Comparison of ENCODE assay signal across 8 mouse cellular contexts in the genomic region with DNA sequence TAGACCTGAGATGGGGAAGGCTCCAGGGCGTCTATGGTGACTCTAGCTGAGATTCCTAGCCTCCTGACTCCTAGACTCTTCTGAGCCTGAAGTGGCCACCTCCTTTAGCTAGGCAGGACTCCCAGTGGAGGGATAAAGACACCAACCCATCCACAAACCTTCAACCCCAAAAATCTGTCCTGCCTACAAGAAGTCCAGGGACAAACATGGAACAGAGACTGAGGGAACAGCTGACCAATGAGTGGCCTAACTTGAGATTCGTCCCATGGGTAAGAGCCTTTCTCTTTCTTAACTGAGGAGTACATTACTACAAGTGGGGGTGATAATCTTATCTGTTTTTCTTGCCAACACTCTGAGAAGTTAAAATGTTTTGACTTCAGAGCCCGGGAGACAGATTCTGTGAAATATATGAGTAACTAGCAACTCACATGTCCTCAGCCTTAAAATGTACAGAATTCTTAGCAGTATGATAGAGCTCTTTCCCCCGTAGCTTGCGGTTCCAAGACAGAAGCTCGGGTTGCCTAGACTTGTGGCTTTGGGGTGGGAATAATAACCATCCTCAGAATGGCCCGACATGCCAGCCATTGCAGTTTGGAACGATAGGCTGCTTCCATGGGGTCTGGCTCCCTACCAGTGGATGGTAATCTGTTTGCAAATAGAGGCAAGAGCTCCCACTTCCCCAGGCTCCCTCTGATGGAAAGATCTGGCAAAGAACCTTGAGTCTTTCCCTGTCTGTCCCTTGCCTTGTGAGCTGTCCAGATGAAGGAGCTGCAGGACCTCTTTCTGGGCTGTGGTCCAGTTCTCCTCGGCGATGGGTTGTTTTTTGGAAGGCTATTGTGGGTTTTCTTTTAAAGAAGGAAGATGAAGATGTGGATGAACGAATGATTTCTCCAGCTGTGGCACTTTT. TPM values are rescaled to one million over a fixed set of nuclear protein-coding genes. Genes with fewer than 3 reads are reported as not detected.
DNase-seq lines count a peak whose midpoint lies in the region; ATAC-seq and TF ChIP-seq lines count a peak whose summit lies in the region.
"Had no signal": no experiment of that assay in that cellular context is flagged by ENCODE, and none has a peak within 500 bp of the region (broad histone marks: within the 10 kb centered on the region; RNA-seq: fewer than 3 reads in every experiment).

No protein-coding gene starts in this region.

- peak overlapping the region; percentile 36; the same call in 1 of the 2 replicates for H3K27ac ChIP-seq in layer of hippocampus, adult 2 months
- H3K27ac ChIP-seq: neural tube, embryonic 13.5 days had no signal

- H3K4me3 ChIP-seq in layer of hippocampus, adult 2 months, result no peak overlapping the region
- H3K4me3 ChIP-seq: neural tube, embryonic 13.5 days had no signal

- intact Hi-C loops in heart, postnatal 14 days (cut with DNase I), result no loop called here

- no peak for ATAC-seq in granulocyte monocyte progenitor cell, adult 5-6 weeks (replicated peaks; ENCODE audit: poor library complexity, severe bottlenecking)

- no peak for DNase-seq in layer of hippocampus, adult 2 months (ENCODE audit: low spot score in 2 of 2)
- no peak for DNase-seq in layer of hippocampus, postnatal 25 days (ENCODE audit: extremely low spot score in 1 of 2, low spot score in 1 of 2)
- peak; percentile 56 for DNase-seq in gastrocnemius, adult 18-20 months (ENCODE audit: low spot score)
- peak; percentile 57 to 65 for DNase-seq in heart, postnatal 14 days
- peak; percentile 51 for DNase-seq in lung, postnatal 25 days (ENCODE audit: low spot score)
- DNase-seq in right cerebral cortex, postnatal 36 days (ENCODE audit: low spot score in 2 of 2), result no peak

- peak; percentile 48 for TF ChIP-seq CTCF in layer of hippocampus, adult 2 months (conservative IDR thresholded peaks at IDR 0.05)

RNA-seq across cellular contexts. Expression of a gene that starts 30.8 kb away (rescaled TPM):
- total RNA-seq in layer of hippocampus, adult 2 months (2021), result 10 to 100 TPM in 1 of 2 experiments, 1 to 10 TPM in 1; 9.9 to 12.2 TPM
- total RNA-seq in layer of hippocampus, postnatal 25 days (2021), result 10 to 100 TPM; 10.4 to 12.1 TPM
- 10 to 100 TPM in 1 of 2 experiments, 1 to 10 TPM in 1; 6.8 to 15.2 TPM for total RNA-seq in gastrocnemius, adult 18-20 months (2021)
- 100 to 1,000 TPM in 1 of 2 experiments, 10 to 100 TPM in 1; 88.9 to 111 TPM for total RNA-seq in heart, postnatal 14 days (2021)
- total RNA-seq in granulocyte monocyte progenitor cell, adult 5-6 weeks (2014; fragmentation: Nextera tagmentation), result 3.9 and 5.2 TPM in 2 replicates
- total RNA-seq in granulocyte monocyte progenitor cell, adult 5-6 weeks (2017), result 8.2 and 8.5 TPM in 2 replicates

Comparison
In these comparisons a context has a peak if more than half of its experiments do, and no peak if none do; other contexts are left out.
1. DNase-seq: peak in gastrocnemius, adult 18-20 months (single experiment), heart, postnatal 14 days (2 of 2) and lung, postnatal 25 days (single experiment); none in layer of hippocampus, adult 2 months (0 of 2), layer of hippocampus, postnatal 25 days (0 of 2) and right cerebral cortex, postnatal 36 days (0 of 2).
2. RNA of a gene that starts 30.8 kb away (total RNA-seq): 88.9 to 111 TPM in heart, postnatal 14 days; 6.8 to 15.2 TPM in gastrocnemius, adult 18-20 months, 9.9 to 12.2 TPM in layer of hippocampus, adult 2 months, 10.4 to 12.1 TPM in layer of hippocampus, postnatal 25 days and 3.9 to 8.5 TPM in granulocyte monocyte progenitor cell, adult 5-6 weeks; every median in the first group is over 4 times any median in the second.